Mouse (Mus musculus) neural tube, postnatal 0 days (tissue): Measurements from ENCODE around the gene Hacd4. TPM values are rescaled to one million over a fixed set of nuclear protein-coding genes. Genes with fewer than 3 reads are reported as not detected.

Experiments
- polyA plus RNA-seq: library from polyadenylated mRNA; unstranded; fragments of >200 nt; fragmentation: Nextera tagmentation; extraction: Ambion mirVana; gene quantifications from 2 replicates; pipeline ENCODE4 v1.2.1, GENCODE M21; 2015

The Hacd4 gene
- 5.3 and 6.9 TPM in 2 replicates for polyA plus RNA-seq

GRCm38 (mm10) chr4:88438326-88438989 is at the start of gene Hacd4:
Gene Hacd4, minus strand, starts transcription at chr4:88438928.

Other genes starting within 250 kb of the Hacd4 start
- gene Ifnb1, start 83.8 kb upstream of the Hacd4 start, polyA plus RNA-seq: not detected in 2 replicates
- not detected in 2 replicates for gene Ifna15, start 119.3 kb upstream of the Hacd4 start, polyA plus RNA-seq
- gene Ifna14, start 132.9 kb upstream of the Hacd4 start, polyA plus RNA-seq: not detected in 2 replicates
- not detected in 2 replicates for gene Ifna9, start 153.5 kb upstream of the Hacd4 start, polyA plus RNA-seq
- gene Ifna12, start 164.4 kb upstream of the Hacd4 start, polyA plus RNA-seq: not detected in 2 replicates
- gene C87499, start 195.5 kb upstream of the Hacd4 start, polyA plus RNA-seq: not detected in 2 replicates
- gene Ifna13, start 205.5 kb upstream of the Hacd4 start, polyA plus RNA-seq: not detected in 2 replicates
- not detected in 2 replicates for gene Ifna16, start 238.0 kb upstream of the Hacd4 start, polyA plus RNA-seq
- gene Ifna2, start 245.0 kb upstream of the Hacd4 start, polyA plus RNA-seq: not detected in 2 replicates